In the genomic region with DNA sequence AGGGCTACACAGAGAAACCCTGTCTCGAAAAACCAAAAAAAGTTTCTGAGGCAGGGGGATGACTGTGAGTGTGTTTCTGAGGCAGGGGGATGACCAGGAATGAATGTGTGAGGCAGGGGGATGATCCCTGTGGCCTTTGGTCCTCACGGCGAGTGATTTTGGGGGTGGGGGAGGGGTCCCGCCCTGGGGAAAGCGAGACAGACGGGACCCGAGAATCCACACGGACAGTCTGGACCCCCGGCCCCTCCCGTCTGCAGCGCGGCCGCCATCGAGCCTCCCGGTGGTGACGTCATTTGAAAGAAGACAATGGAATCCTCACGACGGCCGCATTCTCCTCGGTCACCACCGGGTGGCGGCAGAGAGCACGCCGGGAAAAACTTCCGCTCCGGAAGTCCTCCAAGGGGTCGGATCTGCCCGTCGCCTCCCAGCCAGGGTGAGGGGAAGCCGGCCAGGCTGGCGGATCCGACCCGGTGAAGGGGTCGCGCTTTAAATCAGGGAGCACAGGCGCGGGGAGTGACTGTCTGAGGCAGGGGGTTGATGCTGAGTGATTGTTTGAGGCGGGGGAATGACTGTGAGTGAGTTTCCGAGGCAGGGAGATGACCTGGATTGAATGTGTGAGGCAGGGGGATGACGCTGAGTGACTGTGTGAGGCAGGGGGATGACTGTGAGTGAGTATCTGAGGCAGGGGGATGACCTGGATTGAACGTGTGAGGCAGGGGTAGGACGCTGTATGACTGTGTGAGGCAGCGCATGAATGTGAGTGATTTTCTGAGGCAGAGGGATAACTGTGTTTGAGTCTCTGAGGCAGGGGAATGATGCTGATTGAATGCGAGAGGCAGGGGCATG, we compare ENCODE assay signal across 7 mouse cellular contexts. TPM values are rescaled to one million over a fixed set of nuclear protein-coding genes. Genes with fewer than 3 reads are reported as not detected.
A peak's percentile ranks its signal among the peaks of the same experiment; 100 is the strongest.
DNase-seq lines count a peak whose midpoint lies in the region; ATAC-seq lines count a peak whose summit lies in the region.

No protein-coding gene starts in this region.

- H3K27ac ChIP-seq in embryonic facial prominence, embryonic 10.5 days (replicated peaks): peak overlapping the region; percentile 93
- H3K27ac ChIP-seq in intestine, embryonic 16.5 days (ENCODE audit: low read length): peak overlapping the region; percentile 97
- peak overlapping the region; percentile 92 for H3K27ac ChIP-seq in limb, embryonic 10.5 days
- peak overlapping the region; percentile 89 for H3K27ac ChIP-seq in midbrain, embryonic 11.5 days (ENCODE audit: low read depth, low read length)

- H3K4me1 ChIP-seq in embryonic facial prominence, embryonic 10.5 days: peaks cover 46% of the 10 kb centered on the region
- no peaks in the 10 kb centered on the region for H3K4me1 ChIP-seq in intestine, embryonic 16.5 days (ENCODE audit: control insufficient read depth, insufficient read depth, low read length)
- peaks cover 45% of the 10 kb centered on the region for H3K4me1 ChIP-seq in limb, embryonic 10.5 days
- peaks cover 2% of the 10 kb centered on the region for H3K4me1 ChIP-seq in midbrain, embryonic 11.5 days (ENCODE audit: control insufficient read depth, insufficient read depth, low read length)

- peak overlapping the region; percentile 75 for H3K9ac ChIP-seq in intestine, embryonic 16.5 days (ENCODE audit: low read depth, low read length)
- H3K9ac ChIP-seq in midbrain, embryonic 11.5 days (ENCODE audit: low read length): peak overlapping the region; percentile 77

- H3K27me3 ChIP-seq in embryonic facial prominence, embryonic 10.5 days (replicated peaks; ENCODE audit: low read depth, poor library complexity, severe bottlenecking): peaks cover 11% of the 10 kb centered on the region
- no peaks in the 10 kb centered on the region for H3K27me3 ChIP-seq in intestine, embryonic 16.5 days (replicated peaks; ENCODE audit: control insufficient read depth, insufficient read depth, low read length)
- H3K27me3 ChIP-seq in limb, embryonic 10.5 days (ENCODE audit: low read depth, poor library complexity, severe bottlenecking): peaks cover 14% of the 10 kb centered on the region
- no peaks in the 10 kb centered on the region for H3K27me3 ChIP-seq in midbrain, embryonic 11.5 days (ENCODE audit: control insufficient read depth, insufficient read depth, low read length)

- peaks cover 2% of the 10 kb centered on the region; the same call in 1 of the 2 replicates for H3K9me3 ChIP-seq in embryonic facial prominence, embryonic 10.5 days
- no peaks in the 10 kb centered on the region for H3K9me3 ChIP-seq in intestine, embryonic 16.5 days (ENCODE audit: control insufficient read depth, low read length)
- no peaks in the 10 kb centered on the region for H3K9me3 ChIP-seq in limb, embryonic 10.5 days (replicated peaks)
- no peaks in the 10 kb centered on the region for H3K9me3 ChIP-seq in midbrain, embryonic 11.5 days (ENCODE audit: control insufficient read depth, low read length)

- WGBS in embryonic facial prominence, embryonic 10.5 days: 5% methylated on average over 44 of the region's 44 CpGs
- 5% methylated on average over 44 of the region's 44 CpGs for WGBS in intestine, embryonic 16.5 days
- WGBS in limb, embryonic 10.5 days: 5% methylated on average over 44 of the region's 44 CpGs
- WGBS in midbrain, embryonic 11.5 days: 5% methylated on average over 41 of the region's 44 CpGs

- peak; percentile 83 for ATAC-seq in intestine, embryonic 16.5 days
- peak; percentile 86 for ATAC-seq in midbrain, embryonic 11.5 days (ENCODE audit: low FRiP score)

- peak overlapping the region; percentile 87 for H3K4me2 ChIP-seq in intestine, embryonic 16.5 days (ENCODE audit: low read depth, low read length)
- peak overlapping the region; percentile 66 for H3K4me2 ChIP-seq in midbrain, embryonic 11.5 days

- peak overlapping the region; percentile 74 for H3K4me3 ChIP-seq in embryonic facial prominence, embryonic 10.5 days
- H3K4me3 ChIP-seq in intestine, embryonic 16.5 days (ENCODE audit: low read length): peak overlapping the region; percentile 62
- peak overlapping the region; percentile 69 for H3K4me3 ChIP-seq in limb, embryonic 10.5 days
- peak overlapping the region; percentile 57 for H3K4me3 ChIP-seq in midbrain, embryonic 11.5 days (ENCODE audit: low read depth, low read length)

- H3K36me3 ChIP-seq in embryonic facial prominence, embryonic 10.5 days (replicated peaks): no peaks in the 10 kb centered on the region
- no peaks in the 10 kb centered on the region for H3K36me3 ChIP-seq in intestine, embryonic 16.5 days (ENCODE audit: control insufficient read depth, insufficient read depth, low read length)
- H3K36me3 ChIP-seq in limb, embryonic 10.5 days: no peaks in the 10 kb centered on the region
- no peaks in the 10 kb centered on the region for H3K36me3 ChIP-seq in midbrain, embryonic 11.5 days (ENCODE audit: control insufficient read depth, insufficient read depth, low read length)

- peak; percentile 87 for DNase-seq in adrenal gland, adult 8-10 months
- DNase-seq in embryonic facial prominence, embryonic 10.5 days (ENCODE audit: low spot score): peak; percentile 81
- peak; percentile 84 to 87 for DNase-seq in gastrocnemius, postnatal 4 days (ENCODE audit: low spot score in 2 of 2)
- peak; percentile 84 for DNase-seq in limb, embryonic 10.5 days (ENCODE audit: low spot score)
- peak; percentile 98 for DNase-seq in midbrain, embryonic 11.5 days (ENCODE audit: low spot score, missing footprints)
- peak; percentile 93 for DNase-seq in right cerebral cortex, postnatal 4 days

RNA-seq across cellular contexts. Expression of a gene that starts 43.2 kb away (rescaled TPM):
- 1 to 10 TPM; 1.2 to 3.0 (median 3.0) TPM for total RNA-seq in adrenal gland, adult 8-10 months (2022)
- polyA plus RNA-seq in embryonic facial prominence, embryonic 10.5 days (2016; fragmentation: Nextera tagmentation; extraction: Ambion mirVana): 0.51 and 0.57 TPM in 2 replicates
- 1 to 10 TPM; 3.7 to 4.2 TPM for total RNA-seq in gastrocnemius, postnatal 4 days (2021)
- 3.7 and 4.0 TPM in 2 replicates for polyA plus RNA-seq in intestine, embryonic 16.5 days (2015; fragmentation: Nextera tagmentation; extraction: Ambion mirVana)
- 0.38 and 0.61 TPM in 2 replicates for polyA plus RNA-seq in limb, embryonic 10.5 days (2016; fragmentation: Nextera tagmentation; extraction: Ambion mirVana)
- 1.4 and 2.0 TPM in 2 replicates for polyA plus RNA-seq in midbrain, embryonic 11.5 days (2014; fragmentation: Nextera tagmentation; extraction: Ambion mirVana)

RNA-seq across cellular contexts. Expression of a gene that starts 52.9 kb away (rescaled TPM):
- total RNA-seq in adrenal gland, adult 8-10 months (2022): not detected
- not detected in 2 replicates for polyA plus RNA-seq in embryonic facial prominence, embryonic 10.5 days (2016; fragmentation: Nextera tagmentation; extraction: Ambion mirVana)
- total RNA-seq in gastrocnemius, postnatal 4 days (2021): not detected
- not detected in 2 replicates for polyA plus RNA-seq in intestine, embryonic 16.5 days (2015; fragmentation: Nextera tagmentation; extraction: Ambion mirVana)
- not detected in 2 replicates for polyA plus RNA-seq in limb, embryonic 10.5 days (2016; fragmentation: Nextera tagmentation; extraction: Ambion mirVana)
- not detected in 2 replicates for polyA plus RNA-seq in midbrain, embryonic 11.5 days (2014; fragmentation: Nextera tagmentation; extraction: Ambion mirVana)

Comparison
In these comparisons a context has a peak if more than half of its experiments do, and no peak if none do; other contexts are left out.
1. Peak in every context shown above with its lines: DNase-seq, ATAC-seq, H3K4me3 ChIP-seq and H3K27ac ChIP-seq.